Mouse (Mus musculus): ENCODE results near the gene Azin2.

- no peak for TF ChIP-seq POLR2A (IDR thresholded peaks at IDR 0.05; ENCODE audit: control insufficient read depth, extremely low read depth, insufficient read depth, low read length, poor library complexity)
- TF ChIP-seq CTCF (IDR thresholded peaks at IDR 0.05; ENCODE audit: borderline replicate concordance, control insufficient read depth, extremely low read depth, insufficient read depth, low read length, poor library complexity), result no peak
These were observed 8.9 kb upstream of the Azin2 start for GRCm38 (mm10) chr4:128971065-128971694.

Data from thymus, adult 2 months (tissue).